Mouse (Mus musculus): ENCODE results near the gene Ostf1. TPM values are rescaled to one million over a fixed set of nuclear protein-coding genes. Genes with fewer than 3 reads are reported as not detected.

Gene Ostf1
- polyA plus RNA-seq, 1 experiment: 6.2 TPM

GRCm38 (mm10) chr19:18663904-18664303, 32.3 kb upstream of the Ostf1 start:
- H3K27ac ChIP-seq (ENCODE audit: control insufficient read depth, insufficient read depth, low read depth, low read length): no peak overlapping the region
- TF ChIP-seq CTCF (IDR thresholded peaks at IDR 0.05; ENCODE audit: control insufficient read depth, insufficient read depth, insufficient replicate concordance, low read depth, low read length) (no peak), POLR2A (IDR thresholded peaks at IDR 0.05; ENCODE audit: control insufficient read depth, low read depth, low read length) (no peak)
- no peaks in the 10 kb centered on the region for H3K27me3 ChIP-seq (ENCODE audit: control insufficient read depth, insufficient read depth, low read length)
- H3K4me1 ChIP-seq (ENCODE audit: control insufficient read depth, insufficient read depth, low read length): no peaks in the 10 kb centered on the region
- H3K36me3 ChIP-seq (ENCODE audit: control insufficient read depth, insufficient read depth, low read length): no peaks in the 10 kb centered on the region
- H3K4me3 ChIP-seq (ENCODE audit: control insufficient read depth, low read depth, low read length): no peak overlapping the region

GRCm38 (mm10) chr19:18661683-18662082, 30.1 kb upstream of the Ostf1 start:
- H3K27ac ChIP-seq (ENCODE audit: control insufficient read depth, insufficient read depth, low read depth, low read length): no peak overlapping the region
- TF ChIP-seq CTCF (IDR thresholded peaks at IDR 0.05; ENCODE audit: control insufficient read depth, insufficient read depth, insufficient replicate concordance, low read depth, low read length): no peak
- TF ChIP-seq POLR2A (IDR thresholded peaks at IDR 0.05; ENCODE audit: control insufficient read depth, low read depth, low read length): no peak
- no peak overlapping the region for H3K4me3 ChIP-seq (ENCODE audit: control insufficient read depth, low read depth, low read length)
- no peaks in the 10 kb centered on the region for H3K4me1 ChIP-seq (ENCODE audit: control insufficient read depth, insufficient read depth, low read length)
- H3K27me3 ChIP-seq (ENCODE audit: control insufficient read depth, insufficient read depth, low read length): no peaks in the 10 kb centered on the region
- no peaks in the 10 kb centered on the region for H3K36me3 ChIP-seq (ENCODE audit: control insufficient read depth, insufficient read depth, low read length)

DNA sequence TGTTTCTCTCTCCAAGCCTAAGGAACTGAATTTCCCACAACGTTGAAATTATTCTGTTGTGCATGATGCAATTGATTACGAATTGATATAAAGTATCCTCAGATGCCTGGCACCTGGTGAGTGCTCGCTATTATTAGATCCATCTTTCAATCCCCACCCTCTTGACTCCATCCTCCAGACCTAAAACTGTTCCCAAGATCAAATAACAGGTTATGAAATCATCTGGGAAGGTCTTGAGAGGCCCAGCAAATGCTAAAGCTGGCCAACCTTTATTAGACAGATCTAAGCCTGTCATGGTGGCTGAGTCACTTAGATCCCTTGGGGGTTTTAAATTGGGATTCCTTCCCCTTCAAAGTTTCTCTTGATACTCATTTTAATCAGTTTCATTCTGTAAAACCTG, 28.8 kb upstream of the Ostf1 start:
- no peaks in the 10 kb centered on the region for H3K36me3 ChIP-seq (ENCODE audit: control insufficient read depth, insufficient read depth, low read length)
- H3K4me3 ChIP-seq (ENCODE audit: control insufficient read depth, low read depth, low read length): no peak overlapping the region
- H3K27ac ChIP-seq (ENCODE audit: control insufficient read depth, insufficient read depth, low read depth, low read length): no peak overlapping the region
- H3K27me3 ChIP-seq (ENCODE audit: control insufficient read depth, insufficient read depth, low read length): no peaks in the 10 kb centered on the region
- no peak for TF ChIP-seq CTCF (IDR thresholded peaks at IDR 0.05; ENCODE audit: control insufficient read depth, insufficient read depth, insufficient replicate concordance, low read depth, low read length)
- no peak for TF ChIP-seq POLR2A (IDR thresholded peaks at IDR 0.05; ENCODE audit: control insufficient read depth, low read depth, low read length)
- peaks cover 4% of the 10 kb centered on the region for H3K4me1 ChIP-seq (ENCODE audit: control insufficient read depth, insufficient read depth, low read length)

DNA sequence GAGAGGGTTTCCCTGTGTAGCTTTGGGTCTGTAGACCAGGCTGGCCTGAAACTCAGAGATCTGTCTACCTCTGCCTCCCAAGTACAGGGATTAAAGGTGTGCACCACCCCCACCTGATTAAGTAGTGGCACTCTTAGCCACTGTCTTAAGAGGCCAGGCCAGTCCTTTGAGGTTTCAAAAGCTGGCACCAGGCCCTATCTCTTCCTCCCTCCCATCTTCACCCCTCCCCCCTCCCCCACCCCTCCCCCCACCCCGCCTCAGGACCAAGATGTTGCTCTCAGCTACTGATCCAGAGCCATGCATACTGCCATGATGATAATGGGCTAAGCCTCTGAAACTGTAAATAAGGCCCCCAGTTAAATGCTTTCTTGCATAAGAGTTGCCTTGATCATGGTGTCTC, 27.7 kb upstream of the Ostf1 start:
- no peak overlapping the region for H3K27ac ChIP-seq (ENCODE audit: control insufficient read depth, insufficient read depth, low read depth, low read length)
- H3K4me1 ChIP-seq (ENCODE audit: control insufficient read depth, insufficient read depth, low read length): peaks cover 9% of the 10 kb centered on the region
- no peaks in the 10 kb centered on the region for H3K27me3 ChIP-seq (ENCODE audit: control insufficient read depth, insufficient read depth, low read length)
- no peak overlapping the region for H3K4me3 ChIP-seq (ENCODE audit: control insufficient read depth, low read depth, low read length)
- no peaks in the 10 kb centered on the region for H3K36me3 ChIP-seq (ENCODE audit: control insufficient read depth, insufficient read depth, low read length)
- no peak for TF ChIP-seq POLR2A (IDR thresholded peaks at IDR 0.05; ENCODE audit: control insufficient read depth, low read depth, low read length)
- TF ChIP-seq CTCF (IDR thresholded peaks at IDR 0.05; ENCODE audit: control insufficient read depth, insufficient read depth, insufficient replicate concordance, low read depth, low read length): no peak

DNA sequence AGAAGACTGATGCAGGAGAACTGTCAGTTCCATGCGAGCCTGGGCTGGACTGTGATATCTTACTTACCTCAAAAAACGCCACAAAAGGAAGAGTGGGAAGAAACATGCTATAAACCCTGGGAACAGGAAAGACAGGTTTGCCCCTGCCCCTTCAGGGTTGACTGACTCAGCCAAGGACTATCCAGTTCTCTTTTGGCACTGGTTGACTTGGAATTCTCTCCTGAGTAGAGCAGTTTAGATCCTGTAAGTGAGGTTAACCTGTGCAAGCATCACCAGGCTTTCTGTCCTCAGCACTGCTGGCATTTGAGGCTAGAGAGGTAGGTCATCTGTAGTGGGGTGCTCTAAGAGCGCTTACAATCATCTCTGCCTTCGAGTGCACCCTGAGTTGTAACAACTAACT, 26.9 kb upstream of the Ostf1 start:
- TF ChIP-seq POLR2A (IDR thresholded peaks at IDR 0.05; ENCODE audit: control insufficient read depth, low read depth, low read length): no peak
- TF ChIP-seq CTCF (IDR thresholded peaks at IDR 0.05; ENCODE audit: control insufficient read depth, insufficient read depth, insufficient replicate concordance, low read depth, low read length): no peak
- Histone ChIP-seq H3K4me1 (ENCODE audit: control insufficient read depth, insufficient read depth, low read length) (peaks cover 12% of the 10 kb centered on the region), H3K27me3 (ENCODE audit: control insufficient read depth, insufficient read depth, low read length) (no peaks in the 10 kb centered on the region), H3K27ac (ENCODE audit: control insufficient read depth, insufficient read depth, low read depth, low read length) (no peak overlapping the region), H3K4me3 (ENCODE audit: control insufficient read depth, low read depth, low read length) (no peak overlapping the region), H3K36me3 (ENCODE audit: control insufficient read depth, insufficient read depth, low read length) (no peaks in the 10 kb centered on the region)

- Histone ChIP-seq H3K27me3 (ENCODE audit: control insufficient read depth, insufficient read depth, low read length) (no peaks in the 10 kb centered on the region), H3K4me1 (ENCODE audit: control insufficient read depth, insufficient read depth, low read length) (peaks cover 12% of the 10 kb centered on the region), H3K27ac (ENCODE audit: control insufficient read depth, insufficient read depth, low read depth, low read length) (peak overlapping the region; percentile 73; the same call in 1 of the 2 replicates), H3K36me3 (ENCODE audit: control insufficient read depth, insufficient read depth, low read length) (no peaks in the 10 kb centered on the region), H3K4me3 (ENCODE audit: control insufficient read depth, low read depth, low read length) (peak overlapping the region; percentile 85)
- TF ChIP-seq CTCF (IDR thresholded peaks at IDR 0.05; ENCODE audit: control insufficient read depth, insufficient read depth, insufficient replicate concordance, low read depth, low read length): no peak
Measured at GRCm38 (mm10) chr19:18655999-18656398, 24.4 kb upstream of the Ostf1 start.

DNA sequence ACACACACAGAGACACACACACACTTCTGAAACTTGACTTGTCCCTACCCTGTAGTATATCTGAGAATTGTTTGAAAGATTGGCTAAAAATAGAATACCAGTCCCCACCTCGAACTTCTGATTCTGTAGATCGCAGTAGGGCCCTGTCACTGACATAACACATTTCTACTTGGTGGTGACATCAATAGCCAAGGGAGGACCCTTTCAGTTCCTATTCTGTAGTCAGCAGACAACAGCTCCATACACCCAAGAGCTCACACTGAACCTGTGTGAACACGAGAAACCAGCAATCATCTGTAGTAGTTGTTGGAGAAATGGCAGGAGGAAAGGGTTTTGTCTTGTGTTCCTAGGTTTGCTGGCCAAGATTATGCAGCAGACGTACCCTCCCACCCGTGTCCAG, 23.4 kb upstream of the Ostf1 start:
- Histone ChIP-seq H3K4me1 (ENCODE audit: control insufficient read depth, insufficient read depth, low read length) (peaks cover 12% of the 10 kb centered on the region), H3K4me3 (ENCODE audit: control insufficient read depth, low read depth, low read length) (peak overlapping the region; percentile 85), H3K27me3 (ENCODE audit: control insufficient read depth, insufficient read depth, low read length) (no peaks in the 10 kb centered on the region), H3K36me3 (ENCODE audit: control insufficient read depth, insufficient read depth, low read length) (no peaks in the 10 kb centered on the region), H3K27ac (ENCODE audit: control insufficient read depth, insufficient read depth, low read depth, low read length) (peak overlapping the region; percentile 94)
- TF ChIP-seq POLR2A (IDR thresholded peaks at IDR 0.05; ENCODE audit: control insufficient read depth, low read depth, low read length): no peak
- TF ChIP-seq CTCF (IDR thresholded peaks at IDR 0.05; ENCODE audit: control insufficient read depth, insufficient read depth, insufficient replicate concordance, low read depth, low read length): no peak

DNA sequence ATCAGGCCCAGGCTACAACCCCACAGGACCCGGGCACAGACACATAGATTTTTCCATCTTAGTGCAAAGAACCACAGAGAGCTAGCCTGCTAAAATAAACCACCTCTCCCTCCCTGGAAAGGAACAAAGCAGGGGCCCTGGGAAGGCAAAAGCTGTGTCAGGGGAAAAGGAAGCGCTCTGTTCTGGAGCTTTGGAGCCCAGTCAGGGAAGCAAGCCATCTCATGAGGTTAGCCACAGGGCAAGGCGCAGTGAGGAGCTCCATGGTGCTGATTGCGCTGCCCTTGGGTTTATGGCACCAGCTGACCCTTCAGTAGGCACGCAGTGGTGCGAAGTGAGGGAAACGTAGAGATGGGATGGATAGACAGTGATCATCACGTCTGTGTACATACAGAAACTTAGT, 22.7 kb upstream of the Ostf1 start:
- peaks cover 12% of the 10 kb centered on the region for H3K4me1 ChIP-seq (ENCODE audit: control insufficient read depth, insufficient read depth, low read length)
- H3K36me3 ChIP-seq (ENCODE audit: control insufficient read depth, insufficient read depth, low read length): no peaks in the 10 kb centered on the region
- peak overlapping the region; percentile 28; the same call in 1 of the 2 replicates for H3K27ac ChIP-seq (ENCODE audit: control insufficient read depth, insufficient read depth, low read depth, low read length)
- TF ChIP-seq CTCF (IDR thresholded peaks at IDR 0.05; ENCODE audit: control insufficient read depth, insufficient read depth, insufficient replicate concordance, low read depth, low read length) (no peak), POLR2A (IDR thresholded peaks at IDR 0.05; ENCODE audit: control insufficient read depth, low read depth, low read length) (no peak)
- H3K4me3 ChIP-seq (ENCODE audit: control insufficient read depth, low read depth, low read length): peak overlapping the region; percentile 55
- no peaks in the 10 kb centered on the region for H3K27me3 ChIP-seq (ENCODE audit: control insufficient read depth, insufficient read depth, low read length)

Measured in testis, adult 2 months (tissue).